Mouse (Mus musculus) Patski (cell line): Measurements from ENCODE around the gene Tet2. TPM values are rescaled to one million over a fixed set of nuclear protein-coding genes. Genes with fewer than 3 reads are reported as not detected.

Experiments used
- ATAC-seq: fragments of 100-300 bp; one replicate; pipeline ENCODE4 v1.8.0; 2021
- CTCF ChIA-PET: fragments of 350-600 bp; sonication (Branson Sonifier 250); formaldehyde crosslinking; loops from one replicate; lab custom pipeline; 2022; ENCODE audit warnings: inconsistent platforms; lab: Charles Lee
- POLR2A ChIA-PET: fragments of 350-600 bp; sonication (Branson Sonifier 250); formaldehyde crosslinking; loops from one replicate; lab custom pipeline; 2022; ENCODE audit warnings: antibody characterized with exemption, inconsistent platforms; lab: Charles Lee
- DNase-seq: peaks from one replicate; pipeline ENCODE4 v3.0.0-alpha.2; 2011; ENCODE audit warnings: low read depth, low spot score
- H3K27me3 ChIP-seq: fragments of 371-371 bp; one replicate; pipeline ENCODE4 v1.5.1; 2021
- CTCF ChIP-seq: fragments of 100-300 bp; IDR thresholded peaks from one replicate; pipeline ENCODE4 v1.5.1; 2021
- in situ Hi-C: fragments of 300-500 bp; cut with MboI; formaldehyde crosslinking; loops from 3 replicates; pipeline ENCODE4 v1.11.1; 2018; ENCODE audit warnings: low pct_unique_long_range_greater_than_20kb, mixed read lengths
- polyA plus RNA-seq: library from polyadenylated mRNA; unstranded; gene quantifications from one replicate; pipeline ENCODE4 v1.2.3, GENCODE M21; 2021

The Tet2 gene
- polyA plus RNA-seq, 1 experiment from 2014 or later, result 15.7 TPM

DNA sequence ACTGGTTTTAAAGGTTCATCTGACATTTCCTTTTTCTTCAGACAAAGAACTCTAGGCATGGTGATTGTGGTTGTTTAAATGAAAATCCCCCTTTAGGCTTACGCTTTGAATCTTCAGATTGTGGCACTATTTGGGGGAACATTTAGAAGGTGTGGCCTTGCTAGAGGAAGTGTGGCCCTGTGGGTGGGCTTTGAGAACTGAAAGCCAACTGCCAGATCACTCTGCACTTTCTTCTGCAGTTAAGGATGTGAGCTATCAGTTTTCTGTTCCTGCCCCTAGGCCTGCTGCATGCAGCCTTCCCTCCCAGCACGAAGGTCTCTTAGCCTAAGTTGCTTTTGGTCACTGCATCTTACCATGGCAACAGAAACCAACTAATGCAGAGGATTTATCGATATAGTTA is 26.1 kb downstream of the Tet2 start:
- CTCF ChIA-PET, result interaction anchor here (1.2 to 1.7 kb wide), 2 partner anchors 8 to 12 kb away, joined by 3 to 5 read pairs; no protein-coding TSS in a partner anchor
- in situ Hi-C loops, result no loop called here
- no peak for TF ChIP-seq CTCF
- no peaks in the 10 kb centered on the region for H3K27me3 ChIP-seq
- DNase-seq (no peak), ATAC-seq (no peak)
- POLR2A ChIA-PET, result interaction anchor here (1.0 kb wide), 1 partner anchor 13 kb away, joined by 3 read pairs; no protein-coding TSS in a partner anchor

DNA sequence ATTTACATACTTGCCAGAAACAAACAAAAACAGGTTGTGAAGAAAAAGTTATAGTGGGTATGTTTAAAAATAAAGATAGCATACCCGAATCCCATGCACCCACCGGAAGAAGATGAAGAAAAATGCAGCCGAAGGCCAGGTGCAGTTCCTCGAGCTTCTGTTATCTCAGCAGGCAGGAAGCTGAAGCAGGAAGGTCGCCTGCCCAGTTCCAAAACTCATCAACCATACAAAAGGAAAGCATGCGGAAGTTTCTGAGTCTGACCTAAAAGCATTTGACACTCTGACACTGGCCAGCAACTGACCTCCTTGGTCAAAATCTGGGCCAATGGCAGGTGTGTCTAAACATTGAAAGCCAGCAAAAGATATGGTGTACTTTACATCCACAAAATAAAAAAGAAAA is 26.8 kb downstream of the Tet2 start:
- no peak for TF ChIP-seq CTCF
- no peak for DNase-seq
- H3K27me3 ChIP-seq, result no peaks in the 10 kb centered on the region
- CTCF ChIA-PET, result interaction anchor here (1.2 to 1.7 kb wide), 2 partner anchors 9 to 11 kb away, joined by 3 to 5 read pairs; no protein-coding TSS in a partner anchor
- in situ Hi-C loops, result no loop called here
- POLR2A ChIA-PET, result interaction anchor here (1.0 kb wide), 1 partner anchor 13 kb away, joined by 3 read pairs; no protein-coding TSS in a partner anchor
- ATAC-seq, result no peak

DNA sequence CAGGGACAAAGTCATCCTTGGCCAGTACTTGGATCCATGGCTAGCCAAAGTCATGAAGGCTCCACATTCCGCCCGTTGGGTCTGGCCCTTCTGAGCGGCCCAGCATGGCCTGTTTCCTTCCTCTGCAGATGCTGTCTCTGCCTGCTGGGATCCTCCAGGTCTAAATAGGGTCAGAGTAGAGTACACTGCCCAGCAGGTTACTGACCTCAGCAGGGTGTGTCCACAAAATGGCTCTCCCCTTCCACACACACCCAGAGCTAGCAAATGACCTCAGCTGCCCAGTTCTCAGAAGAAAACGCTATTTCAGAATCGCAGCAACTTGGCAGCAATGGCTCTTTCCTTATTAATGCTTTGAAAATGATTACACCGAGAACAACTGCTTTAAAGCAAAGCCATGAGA is 27.5 kb downstream of the Tet2 start:
- no peak for TF ChIP-seq CTCF
- in situ Hi-C loops, result no loop called here
- DNase-seq (no peak), ATAC-seq (no peak)
- H3K27me3 ChIP-seq, result no peaks in the 10 kb centered on the region
- ChIA-PET POLR2A (no interaction called here), CTCF (interaction anchor here (1.2 to 1.7 kb wide), 2 partner anchors 11 kb away, joined by 3 to 5 read pairs; no protein-coding TSS in a partner anchor)

DNA sequence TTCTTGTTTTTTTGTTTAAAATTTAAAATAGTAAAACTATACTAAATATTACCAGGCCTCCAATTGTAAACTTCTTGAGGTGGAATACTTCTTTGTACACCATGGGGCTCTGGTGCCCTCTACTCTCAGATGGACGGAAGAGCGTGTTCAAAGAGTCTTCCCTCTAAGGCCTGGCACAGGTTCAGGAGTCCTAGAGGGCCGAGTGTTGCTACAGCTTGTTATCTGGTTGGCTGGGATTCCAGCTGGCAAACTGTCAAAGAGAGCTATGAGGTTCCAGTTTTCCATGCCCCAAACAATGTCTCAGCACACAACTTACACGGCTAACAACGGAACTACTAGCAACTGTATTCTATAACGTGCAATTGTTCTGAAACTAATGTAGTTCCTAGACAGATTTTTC is 28.8 kb downstream of the Tet2 start:
- ATAC-seq (no peak), DNase-seq (no peak)
- no peak for TF ChIP-seq CTCF
- no peaks in the 10 kb centered on the region for H3K27me3 ChIP-seq
- POLR2A ChIA-PET, result no interaction called here
- in situ Hi-C loops, result no loop called here
- CTCF ChIA-PET, result interaction anchor here (1.2 kb wide), 1 partner anchor 9 kb away, joined by 3 read pairs; no protein-coding TSS in a partner anchor

DNA sequence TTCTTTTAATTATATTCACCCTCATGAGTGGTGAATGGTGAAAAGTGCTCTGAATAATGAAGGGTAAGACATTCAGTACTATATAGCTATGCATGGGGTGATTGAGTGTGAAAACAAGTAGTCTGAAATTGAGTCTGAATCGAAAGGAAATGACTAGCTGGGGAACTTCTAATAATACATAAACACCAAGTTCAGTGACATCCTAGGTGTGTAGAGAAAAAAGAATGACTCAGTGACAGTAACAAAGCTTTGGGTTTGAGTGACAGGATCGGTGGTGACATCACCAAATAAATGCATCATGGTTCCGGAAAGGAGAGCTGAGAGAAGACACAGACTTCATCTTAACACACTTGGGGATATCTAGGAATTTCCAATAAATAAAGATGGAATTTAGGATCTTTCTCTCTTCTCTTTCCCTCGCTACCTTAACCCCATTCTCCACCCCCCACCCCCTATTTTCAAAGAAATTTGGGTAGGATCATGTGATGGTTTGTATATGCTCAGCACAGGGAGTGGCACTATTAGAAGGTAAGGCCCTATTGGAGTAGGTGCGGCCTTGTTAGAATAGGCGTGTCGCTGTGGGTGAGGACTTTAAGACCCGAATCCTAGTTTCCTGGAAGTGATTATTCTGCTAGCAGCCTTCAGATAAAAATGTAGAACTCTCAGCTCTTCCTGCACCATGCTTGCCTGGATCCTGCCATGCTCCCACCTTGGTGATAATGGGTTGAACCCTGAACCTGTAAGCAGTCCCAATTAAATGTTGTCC is 29.6 kb downstream of the Tet2 start:
- ChIA-PET CTCF (interaction anchor here (1.1 kb wide), 1 partner anchor 8 kb away, joined by 4 read pairs; no protein-coding TSS in a partner anchor), POLR2A (no interaction called here)
- ATAC-seq, result no peak
- no peak for DNase-seq
- H3K27me3 ChIP-seq, result no peaks in the 10 kb centered on the region
- in situ Hi-C loops, result no loop called here
- TF ChIP-seq CTCF, result no peak

DNA sequence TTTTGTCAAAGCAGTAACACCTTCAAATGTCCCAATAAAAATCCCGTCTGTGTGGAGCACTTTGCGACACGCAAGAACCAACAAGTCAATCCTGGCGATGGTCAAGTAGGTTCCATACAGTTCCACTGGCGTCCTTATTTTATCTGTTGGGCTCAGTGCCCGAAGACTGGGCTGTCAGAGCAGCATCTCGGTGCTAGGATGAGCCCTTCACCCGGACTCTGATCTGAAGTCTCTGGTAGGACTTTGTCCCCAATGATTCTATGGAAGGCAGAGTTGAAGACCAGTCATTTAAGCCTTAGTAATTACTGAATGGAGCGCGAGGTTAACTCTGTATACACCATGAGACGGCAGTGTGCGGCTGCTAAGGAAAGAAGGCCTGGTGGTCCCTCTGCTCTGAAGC is 30.6 kb downstream of the Tet2 start:
- in situ Hi-C loops, result no loop called here
- TF ChIP-seq CTCF, result no peak
- ATAC-seq, result no peak
- no peaks in the 10 kb centered on the region for H3K27me3 ChIP-seq
- no peak for DNase-seq
- CTCF ChIA-PET, result no interaction called here
- POLR2A ChIA-PET, result no interaction called here

DNA sequence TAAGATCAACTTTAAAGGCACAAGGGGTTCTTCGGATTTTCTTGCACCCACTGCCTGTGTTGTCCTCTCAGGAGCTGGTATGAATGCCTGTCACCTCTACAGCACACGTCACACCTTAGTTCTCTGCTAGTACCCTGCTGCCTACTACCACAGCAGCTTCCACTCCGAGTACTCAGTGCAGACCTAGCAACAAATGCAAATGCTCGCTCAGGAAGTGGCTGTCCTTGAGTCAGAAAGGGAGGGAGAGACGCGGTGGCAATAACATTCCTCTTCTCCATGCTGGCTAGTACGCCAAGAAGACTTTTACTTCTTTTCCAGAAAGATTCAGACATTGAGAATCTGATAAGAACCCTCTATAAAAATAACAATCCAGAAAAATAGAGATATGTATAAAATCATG is 31.5 kb downstream of the Tet2 start:
- POLR2A ChIA-PET, result no interaction called here
- TF ChIP-seq CTCF, result no peak
- no peak for DNase-seq
- H3K27me3 ChIP-seq, result no peaks in the 10 kb centered on the region
- in situ Hi-C loops, result no loop called here
- no peak for ATAC-seq
- CTCF ChIA-PET, result no interaction called here

DNA sequence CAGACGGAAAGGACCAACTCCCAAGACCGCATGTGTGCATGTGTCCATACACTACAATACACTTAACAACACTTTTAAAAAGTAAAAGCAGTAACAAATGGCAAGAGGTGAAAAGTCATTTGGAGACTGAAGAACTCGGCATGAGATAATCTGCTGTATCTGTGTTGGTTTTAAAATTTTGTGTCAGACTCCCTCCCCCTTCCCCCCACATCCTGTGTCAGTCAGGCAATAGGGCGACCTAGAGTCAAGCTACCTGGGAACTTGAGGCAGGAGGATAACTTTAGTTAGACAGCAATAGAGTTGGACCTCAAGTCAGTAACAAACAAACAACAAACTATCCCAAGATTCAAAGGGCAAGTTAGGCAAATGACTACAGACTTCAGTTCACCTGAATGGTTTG is 34.6 kb downstream of the Tet2 start:
- no peak for TF ChIP-seq CTCF
- ChIA-PET POLR2A (no interaction called here), CTCF (no interaction called here)
- in situ Hi-C loops, result no loop called here
- H3K27me3 ChIP-seq, result no peaks in the 10 kb centered on the region
- ATAC-seq, result no peak
- DNase-seq, result no peak

DNA sequence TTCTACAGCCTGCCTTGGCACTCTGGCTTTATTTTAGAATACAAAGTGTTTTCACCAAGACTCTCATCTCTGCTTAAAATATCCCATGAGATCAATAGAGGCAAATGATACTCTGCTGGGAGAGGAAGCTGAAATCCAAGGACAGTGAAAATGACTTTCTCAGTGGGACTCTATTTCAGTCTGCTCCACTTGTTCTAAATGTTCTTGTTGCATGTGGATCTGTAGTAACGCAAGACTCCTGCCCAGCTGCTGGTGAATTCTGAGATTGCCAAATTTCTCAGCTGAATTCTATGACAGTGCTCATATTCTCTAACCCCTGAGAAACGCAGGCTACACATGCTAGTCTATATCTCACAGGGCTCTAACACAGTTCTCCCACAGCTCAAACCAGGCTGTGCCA is 35.1 kb downstream of the Tet2 start:
- no peaks in the 10 kb centered on the region for H3K27me3 ChIP-seq
- CTCF ChIA-PET, result no interaction called here
- POLR2A ChIA-PET, result no interaction called here
- in situ Hi-C loops, result no loop called here
- DNase-seq, result no peak
- ATAC-seq, result no peak
- no peak for TF ChIP-seq CTCF

DNA sequence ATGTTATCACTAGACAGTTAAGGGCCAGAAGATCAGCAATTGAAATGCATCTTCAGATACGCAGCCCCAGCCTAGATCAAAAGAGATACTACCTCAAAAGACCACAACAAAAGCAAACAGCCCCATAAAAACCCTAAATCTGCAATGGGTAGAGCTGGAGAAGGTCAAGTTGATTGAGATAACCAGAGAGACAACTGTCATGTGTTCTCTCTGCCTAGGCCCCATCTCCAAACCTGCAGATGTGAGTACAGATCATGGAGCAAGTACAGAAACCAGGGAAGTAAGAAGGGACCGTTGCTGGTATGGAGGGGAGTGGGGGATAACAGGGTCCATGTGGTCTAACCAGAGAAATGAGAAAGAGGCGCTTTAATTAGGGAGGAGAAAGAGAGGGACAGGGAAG is 36.1 kb downstream of the Tet2 start:
- CTCF ChIA-PET, result no interaction called here

DNA sequence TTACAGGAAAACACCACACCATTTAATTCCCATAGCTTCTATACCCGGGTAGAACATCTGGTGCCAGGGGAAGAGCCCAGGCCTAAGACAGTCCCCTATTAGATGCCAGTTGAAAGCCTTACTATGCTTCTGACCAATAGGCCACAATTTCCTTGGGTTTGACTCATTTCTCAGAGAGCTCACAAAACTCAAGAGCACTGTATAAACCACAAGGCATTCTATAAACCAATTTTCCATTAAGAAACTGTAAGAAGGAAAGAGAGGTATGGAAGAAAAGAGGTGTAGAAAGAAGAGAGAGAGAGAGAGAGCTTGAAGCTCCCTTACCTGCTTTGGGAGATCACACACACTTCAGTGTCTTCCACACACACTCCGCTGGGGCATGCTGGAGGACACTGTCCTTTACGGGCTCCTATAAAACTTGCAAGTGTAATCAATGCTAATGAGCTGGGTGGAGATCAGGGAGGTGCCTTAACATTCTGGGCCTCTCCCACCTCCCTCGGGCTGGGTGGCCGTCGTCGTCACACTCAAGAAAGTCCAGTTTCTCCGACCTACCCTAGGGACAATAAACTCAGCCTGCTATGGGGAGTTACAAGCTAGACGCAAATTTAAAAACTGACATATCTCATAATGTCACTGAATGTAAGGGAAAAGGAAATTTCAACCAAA is 38.5 kb downstream of the Tet2 start:
- ATAC-seq (no peak), DNase-seq (no peak)
- no peaks in the 10 kb centered on the region for H3K27me3 ChIP-seq
- in situ Hi-C loops, result no loop called here
- ChIA-PET CTCF (interaction anchor here (1.0 to 1.9 kb wide), 6 partner anchors 9 to 24 kb away, joined by 3 to 5 read pairs (median 3); no protein-coding TSS in a partner anchor), POLR2A (no interaction called here)
- no peak for TF ChIP-seq CTCF

More for the DNA sequence above, 36.1 kb downstream of the Tet2 start:
- POLR2A ChIA-PET, result no interaction called here
- no peaks in the 10 kb centered on the region for H3K27me3 ChIP-seq
- ATAC-seq, result no peak
- TF ChIP-seq CTCF, result no peak
- DNase-seq, result no peak
- in situ Hi-C loops, result no loop called here
